Mouse (Mus musculus): ENCODE measurements around the gene Trpm5.

Gene Trpm5

DNA sequence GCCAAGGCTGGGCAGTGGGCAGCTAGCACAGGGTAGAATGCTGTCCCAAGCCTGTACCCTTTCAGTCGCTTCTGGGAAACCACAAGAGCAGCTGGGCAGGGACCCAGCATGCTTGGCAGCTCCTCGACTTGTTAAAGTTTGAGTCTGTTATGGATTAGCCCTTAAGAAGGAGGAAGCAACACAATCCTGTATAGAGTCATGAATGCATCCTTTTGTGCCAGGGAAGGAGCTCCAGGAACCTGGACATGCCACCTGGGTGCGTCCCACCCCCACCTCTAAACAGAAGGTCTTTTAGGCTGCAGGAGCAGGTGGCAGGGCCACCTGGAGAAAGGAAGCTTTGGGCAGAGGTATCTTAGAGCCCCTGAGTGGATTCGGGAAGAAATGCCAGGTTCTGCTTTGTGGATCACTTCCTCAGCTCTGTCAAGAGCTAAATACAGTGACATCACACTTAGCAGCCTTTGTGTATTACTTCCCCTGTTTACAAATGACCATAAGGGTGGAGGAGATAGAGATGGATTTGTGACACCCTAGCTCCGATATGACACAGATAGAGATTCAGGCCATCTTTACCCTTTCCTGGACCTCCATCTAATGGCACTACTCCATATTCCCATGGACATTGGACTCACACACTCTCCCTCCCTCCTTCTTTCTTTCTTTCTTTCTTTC is 35.1 kb downstream of the Trpm5 start:
- in situ Hi-C loops (cut with MboI, MseI) = no loop called here

DNA sequence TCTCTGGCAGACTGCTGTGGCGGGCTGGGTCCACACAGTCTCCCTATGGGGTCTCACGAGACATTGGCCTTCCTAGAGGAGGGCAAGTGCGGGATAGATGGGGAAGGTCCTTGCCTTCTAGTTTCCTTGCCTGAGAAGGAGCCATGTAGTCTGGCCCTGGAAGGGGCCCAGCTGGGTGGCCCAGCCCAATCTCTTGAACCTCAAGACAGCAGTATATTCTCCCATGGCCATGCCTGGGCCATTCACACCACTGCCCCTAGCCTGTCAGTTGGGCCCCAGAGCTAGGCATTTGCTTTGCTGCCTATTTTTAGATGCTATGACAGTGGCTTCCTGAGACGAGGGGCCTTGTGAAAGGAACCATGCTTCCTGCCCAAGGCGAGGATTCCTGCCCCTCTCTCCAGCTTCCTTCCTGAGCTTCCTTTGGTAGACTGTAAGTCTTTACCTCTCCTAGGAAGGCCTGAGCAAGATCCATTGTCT is 36.2 kb downstream of the Trpm5 start:
- in situ Hi-C loops (cut with MboI, MseI) = no loop called here

DNA sequence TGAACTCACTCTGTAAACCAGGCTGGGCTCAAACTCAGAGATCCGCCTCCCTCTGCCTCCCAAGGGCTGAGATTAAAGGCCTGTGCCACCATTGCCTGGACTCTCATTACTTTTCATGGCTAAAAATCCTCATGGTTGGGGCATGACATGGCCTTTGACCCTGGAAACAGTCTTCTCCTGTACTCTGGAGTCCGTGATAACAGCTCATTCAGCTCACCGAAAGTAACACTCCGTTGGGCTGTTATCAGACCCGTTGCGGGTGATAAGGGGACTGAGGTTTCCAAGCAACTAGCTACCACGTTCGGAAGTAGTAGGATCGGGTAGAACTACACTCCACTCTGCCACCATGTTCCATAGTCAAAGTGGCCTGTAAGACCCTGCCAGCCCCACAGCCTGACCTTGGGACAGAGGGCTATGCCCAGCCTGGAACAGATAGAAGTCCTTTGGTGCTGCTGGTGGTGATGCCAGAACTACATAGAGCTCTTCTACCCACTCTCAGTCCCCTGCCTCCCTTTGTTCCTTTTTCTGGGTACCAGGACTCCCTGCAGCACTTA is 36.7 kb downstream of the Trpm5 start:
- in situ Hi-C loops (cut with MboI, MseI) = no loop called here

DNA sequence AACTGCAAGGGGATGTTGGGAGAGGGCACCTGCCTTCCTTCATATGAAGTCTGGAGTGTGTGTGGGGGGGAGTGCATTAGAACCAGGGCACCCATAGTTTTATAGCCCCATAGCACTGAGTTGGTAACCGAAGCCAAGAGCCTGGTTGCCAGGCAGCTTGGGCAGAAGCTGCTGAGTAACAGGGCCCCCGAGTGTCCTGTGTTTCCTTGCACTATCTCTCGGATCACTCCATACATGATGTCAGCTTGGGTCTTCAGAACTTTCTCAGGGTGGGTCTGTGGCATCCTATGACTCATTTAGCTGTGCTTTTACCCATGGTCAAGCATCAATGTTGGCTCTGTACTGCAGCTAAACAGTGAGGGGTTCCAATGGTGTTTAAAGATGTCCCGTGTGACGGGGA is 37.4 kb downstream of the Trpm5 start:
- in situ Hi-C loops (cut with MboI, MseI) = no loop called here

DNA sequence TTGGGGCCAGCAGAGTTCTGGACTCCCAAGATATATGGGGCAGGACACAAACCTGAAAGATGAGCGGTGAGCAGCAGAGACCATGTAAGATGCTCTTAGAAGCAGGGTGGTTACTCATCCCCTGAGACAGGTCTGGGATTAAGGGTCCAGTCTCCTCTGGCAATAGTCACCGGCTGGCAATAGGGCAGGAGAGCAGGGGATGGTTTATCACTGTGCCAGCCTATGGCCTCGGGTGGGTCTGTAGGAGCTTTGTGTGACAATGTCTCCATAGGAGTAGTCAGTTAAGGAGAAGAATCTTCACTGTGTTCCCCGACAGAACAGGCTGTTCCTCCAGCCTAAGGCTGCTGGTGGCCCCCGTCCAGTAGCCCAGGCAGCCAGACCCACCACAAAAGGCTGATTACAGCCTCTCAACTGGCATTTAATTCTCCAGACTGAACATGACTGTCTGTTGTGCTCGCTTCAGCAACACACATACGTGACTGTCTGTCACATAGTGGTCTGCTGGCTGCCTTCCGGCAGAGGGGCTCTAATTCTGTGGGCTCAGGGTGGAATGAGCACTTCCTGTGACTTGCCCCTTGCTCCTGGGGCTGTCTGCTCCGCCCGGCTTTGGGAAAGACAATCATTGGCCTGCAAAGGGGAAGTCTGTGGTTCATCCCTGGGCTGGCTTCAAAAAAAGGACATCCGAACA is 38.8 kb downstream of the Trpm5 start:
- in situ Hi-C loops (cut with MboI, MseI) = no loop called here

- in situ Hi-C loops (cut with MboI, MseI) = no loop called here
Measured at GRCm38 (mm10) chr7:143055001-143055400, 39.4 kb downstream of the Trpm5 start.

- in situ Hi-C loops (cut with MboI, MseI) = loop anchor here (5.0 kb wide), 1 partner anchor 47 kb away; the partner anchor contains the start of gene Tspan32
Measured at GRCm38 (mm10) chr7:143054612-143054965, 39.9 kb downstream of the Trpm5 start.

DNA sequence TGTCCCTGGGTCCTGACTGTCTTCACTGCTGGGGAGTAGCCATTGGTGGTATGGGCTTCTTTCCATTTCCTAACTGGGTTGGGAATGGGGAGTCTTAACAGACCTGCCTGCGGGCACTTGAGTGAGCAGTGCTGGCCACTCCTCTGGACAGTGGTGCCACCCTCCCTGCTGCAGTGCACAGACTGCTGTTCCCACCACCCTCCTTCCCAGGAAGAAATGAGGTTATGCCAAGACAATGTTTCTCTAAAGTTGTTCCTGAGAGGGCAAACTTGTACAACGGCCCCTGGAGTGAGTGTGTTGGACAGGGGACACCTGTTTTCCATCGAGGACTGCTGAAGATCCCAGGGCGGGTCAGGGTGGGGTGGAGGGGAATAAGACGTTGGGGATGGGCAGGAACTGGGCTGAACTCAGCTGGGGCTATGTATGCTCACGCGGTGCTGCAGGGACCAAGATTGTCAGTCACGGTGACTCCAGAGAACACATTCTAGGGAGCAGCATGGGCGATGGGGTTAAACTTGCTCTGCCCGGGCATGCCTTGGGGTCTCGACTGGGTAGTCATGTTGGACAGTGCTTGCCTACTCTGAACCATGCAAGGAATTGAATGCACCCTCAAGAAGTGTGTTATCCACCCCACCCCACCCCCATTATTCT is 40.4 kb downstream of the Trpm5 start:
- in situ Hi-C loops (cut with MboI, MseI) = loop anchor here (5.0 kb wide), 1 partner anchor 47 kb away; the partner anchor contains the start of gene Tspan32

DNA sequence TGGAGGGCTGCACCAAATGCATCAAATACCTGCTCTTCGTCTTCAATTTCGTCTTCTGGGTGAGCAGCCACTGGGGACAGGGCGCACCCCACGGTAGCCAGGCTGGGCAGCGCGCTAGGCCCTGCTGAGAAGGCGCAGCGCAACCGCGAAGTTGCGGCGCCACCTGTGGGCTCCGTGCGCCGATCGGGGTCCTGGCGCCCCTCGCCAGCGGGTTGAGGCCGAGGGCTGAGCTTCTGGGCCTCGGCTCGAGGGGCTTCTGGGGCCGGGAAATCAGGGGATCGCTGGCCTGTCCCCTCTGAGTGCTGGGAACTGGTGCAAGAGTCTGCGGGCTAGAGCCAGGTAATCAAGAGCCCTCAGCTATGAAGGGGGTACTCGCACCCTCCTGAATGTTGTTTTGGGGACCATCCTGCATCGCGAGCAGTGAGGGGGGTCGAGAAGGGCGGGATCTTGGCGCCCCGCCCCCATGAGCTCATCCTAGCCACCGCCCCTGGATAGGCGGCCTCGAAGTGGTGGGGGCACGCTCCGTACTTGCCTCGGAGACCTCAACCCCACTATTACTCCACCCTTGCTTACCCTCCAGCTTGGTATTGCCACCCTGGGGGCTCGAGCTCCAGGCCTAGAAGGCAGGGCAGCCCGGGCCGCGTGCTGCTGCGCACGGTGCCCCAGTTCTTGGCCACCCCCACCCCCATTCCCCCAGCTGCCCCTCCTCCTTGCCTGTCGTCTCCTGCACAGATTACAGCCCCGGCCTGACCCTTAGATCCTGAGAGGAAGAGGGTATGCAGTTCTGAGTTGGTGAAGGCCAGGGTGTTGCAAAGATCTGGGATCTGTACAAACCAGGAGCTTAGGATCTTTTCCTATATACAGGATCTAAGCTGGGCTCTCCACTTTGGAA is 41.2 kb downstream of the Trpm5 start:
- in situ Hi-C loops (cut with MboI, MseI) = loop anchor here (5.0 kb wide), 1 partner anchor 46 kb away; the partner anchor contains the start of gene Tspan32

- in situ Hi-C loops (cut with MboI, MseI) = loop anchor here (5.0 kb wide), 1 partner anchor 45 kb away; the partner anchor contains the start of gene Tspan32
Measured at GRCm38 (mm10) chr7:143052626-143053007, 41.8 kb downstream of the Trpm5 start, which contains the start of gene Cd81. Gene Cd81, plus strand, starts transcription at chr7:143052739.

DNA sequence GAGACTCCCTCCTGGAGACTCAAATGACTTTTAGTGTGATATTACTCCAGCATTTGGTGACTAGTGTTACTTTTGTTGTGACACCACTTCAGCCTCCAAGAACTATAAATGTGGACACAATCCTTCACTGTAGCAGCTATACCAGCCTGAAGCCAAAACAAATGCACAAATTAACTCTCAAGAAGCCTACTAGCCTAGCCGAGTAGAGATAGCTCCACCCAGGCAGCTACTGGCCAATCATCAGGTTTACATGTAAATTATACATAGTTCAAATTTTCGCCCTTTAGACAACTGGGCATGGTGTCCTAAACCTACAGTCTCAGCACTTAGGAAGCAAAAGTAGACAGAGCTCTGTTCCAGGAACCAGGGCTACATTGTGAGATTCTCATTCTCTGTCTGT is 43.1 kb downstream of the Trpm5 start:
- in situ Hi-C loops (cut with MboI, MseI) = loop anchor here (5.0 kb wide), 1 partner anchor 44 kb away; the partner anchor contains the start of gene Tspan32

- in situ Hi-C loops (cut with MboI, MseI) = loop anchor here (5.0 kb wide), 1 partner anchor 43 kb away; the partner anchor contains the start of gene Tspan32
Measured at GRCm38 (mm10) chr7:143049841-143050816, 44.3 kb downstream of the Trpm5 start.

DNA sequence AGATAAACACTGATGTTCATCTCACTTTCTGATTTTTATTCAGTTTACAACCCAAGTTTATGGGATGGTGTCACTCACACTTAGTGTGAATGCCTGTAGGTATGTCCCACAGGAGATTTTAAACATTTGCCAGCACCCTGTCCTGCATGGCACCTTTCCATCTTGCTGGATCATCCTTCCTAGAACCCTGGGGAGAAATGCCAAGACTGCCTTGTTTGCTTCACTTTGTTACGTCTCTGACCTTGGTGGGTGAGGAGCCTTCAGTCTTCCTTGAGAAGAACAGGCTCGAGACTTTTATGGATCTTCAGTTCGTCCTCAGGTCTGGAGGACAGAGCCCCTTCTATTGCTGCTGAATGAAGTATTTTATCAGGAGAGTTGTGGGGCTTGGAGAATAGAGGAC is 45.1 kb downstream of the Trpm5 start:
- in situ Hi-C loops (cut with MboI, MseI) = no loop called here

DNA sequence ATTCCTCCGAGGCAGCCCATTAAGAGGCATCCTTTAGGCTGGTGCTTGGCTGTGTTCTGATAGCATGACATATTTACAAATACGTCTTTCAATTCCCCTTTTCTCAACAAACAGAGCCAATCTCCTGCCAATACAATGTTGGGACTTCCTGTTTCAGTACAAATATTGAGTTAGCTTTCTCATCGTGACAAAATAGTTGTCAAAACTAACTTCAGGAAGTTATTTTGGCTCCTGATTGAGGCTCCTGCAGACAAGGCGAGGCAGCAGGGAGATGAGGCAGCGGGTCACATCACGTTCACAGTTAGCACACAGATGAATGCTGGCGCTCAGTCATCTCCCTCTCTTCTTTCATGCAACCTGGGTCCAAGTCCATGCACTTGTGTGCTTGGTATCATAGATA is 48.1 kb downstream of the Trpm5 start:
- in situ Hi-C loops (cut with MboI, MseI) = no loop called here

DNA sequence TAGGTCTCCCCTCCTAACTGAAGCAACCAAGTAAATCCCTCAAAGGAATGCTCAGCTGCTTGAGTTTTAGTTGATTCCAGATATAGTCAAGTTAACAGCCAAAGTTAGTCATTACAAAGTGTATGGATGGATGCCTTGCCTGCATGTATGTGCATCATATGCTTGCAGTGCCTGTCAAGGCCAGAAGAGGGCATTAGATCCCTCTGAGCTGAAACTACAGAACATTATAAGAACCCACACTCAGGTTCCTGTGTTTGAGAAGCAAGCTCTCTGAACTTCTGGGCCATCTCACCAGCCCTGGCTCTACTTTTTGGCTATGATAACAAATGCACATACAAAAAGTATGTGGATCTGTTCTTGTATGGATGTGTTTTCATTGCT is 49.6 kb downstream of the Trpm5 start:
- in situ Hi-C loops (cut with MboI, MseI) = no loop called here

DNA sequence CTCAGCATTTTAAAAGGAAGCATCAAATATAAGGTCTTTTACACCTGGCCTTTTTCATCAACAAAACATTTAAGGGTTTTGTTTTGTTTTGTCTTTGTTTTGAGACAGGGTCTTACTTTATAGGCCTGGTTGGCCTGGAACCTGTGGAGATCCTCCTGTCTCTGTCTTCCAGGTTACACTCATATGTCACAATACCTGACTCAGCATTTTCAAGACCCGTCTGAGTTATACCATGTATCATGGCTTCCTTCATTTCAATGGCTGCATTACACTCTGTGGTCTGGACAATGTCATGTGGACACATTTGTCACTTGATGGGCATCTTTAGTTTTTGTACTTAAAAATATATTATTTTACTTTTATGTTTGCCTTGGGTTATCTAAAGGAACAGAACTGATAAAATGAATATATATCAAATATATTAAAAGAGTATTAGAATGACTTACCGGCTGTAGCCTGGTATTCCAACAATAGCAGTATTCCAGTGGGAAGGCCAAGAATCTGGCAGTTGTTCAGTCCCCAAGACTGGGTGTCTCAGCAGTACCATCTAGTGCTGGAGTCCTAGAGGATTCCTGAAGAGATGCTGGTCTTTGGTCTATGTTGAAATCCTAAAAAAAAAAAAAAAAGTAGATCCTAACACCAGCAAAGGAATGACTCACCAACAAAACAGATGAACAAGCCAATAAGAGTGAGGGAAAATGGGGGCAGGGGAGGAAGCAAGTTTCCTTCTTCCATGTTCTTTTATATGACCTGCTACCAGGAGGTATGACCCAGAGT is 50.2 kb downstream of the Trpm5 start:
- in situ Hi-C loops (cut with MboI, MseI) = no loop called here

- in situ Hi-C loops (cut with MboI, MseI) = no loop called here
Measured at GRCm38 (mm10) chr7:143042897-143043300, 51.5 kb downstream of the Trpm5 start.

DNA sequence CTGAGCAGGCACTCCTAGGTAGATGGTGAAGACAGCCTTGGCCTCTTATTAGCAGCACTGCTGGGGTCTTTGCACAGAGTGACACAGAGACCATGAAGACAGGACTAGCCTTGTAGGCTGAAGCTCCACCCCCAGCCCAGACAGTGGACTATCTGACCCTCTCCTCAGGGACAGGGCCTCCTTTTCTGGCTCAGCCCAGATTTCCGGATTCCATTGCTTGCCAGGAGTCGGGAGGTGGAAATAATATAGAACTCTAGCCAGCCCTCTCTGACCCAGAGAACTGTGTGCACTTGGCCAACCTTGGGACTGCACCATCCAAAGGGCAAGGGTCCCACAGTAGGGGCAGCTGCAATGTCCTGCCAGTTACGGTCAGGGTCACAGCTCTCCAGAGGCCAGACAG is 52.4 kb downstream of the Trpm5 start:
- in situ Hi-C loops (cut with MboI, MseI) = no loop called here

All from regulatory T cell (primary cell).